Mouse (Mus musculus) limb, embryonic 11.5 days (tissue): ENCODE data around the gene Capza3. TPM values are rescaled to one million over a fixed set of nuclear protein-coding genes. Genes with fewer than 3 reads are reported as not detected.

Experiments
- ATAC-seq: fragments of 200-750 bp; cut with Nextera tagmentation; 2 replicates; pipeline ENCODE4 v1.8.0; 2017; ENCODE audit warnings: low read depth; ENCODE audit not compliant: insufficient number of reproducible peaks, low FRiP score, low TSS enrichment
- DNase-seq: peaks from one replicate; pipeline ENCODE4 v3.0.0-alpha.2; 2015; ENCODE audit warnings: low spot score
- H3K27ac ChIP-seq: fragments of 300-500 bp; sonication (generic); replicated peaks from 2 replicates; pipeline ENCODE4 v1.5.1; 2014; ENCODE audit warnings: low read depth, mild to moderate bottlenecking, low read length
- H3K27me3 ChIP-seq: fragments of 300-500 bp; sonication (generic); 2 replicates; pipeline ENCODE4 v1.6.1; 2014; ENCODE audit warnings: mild to moderate bottlenecking, low read length, mixed read lengths; ENCODE audit not compliant: control insufficient read depth, insufficient read depth
- H3K36me3 ChIP-seq: fragments of 300-500 bp; sonication (generic); 2 replicates; pipeline ENCODE4 v1.6.1; 2014; ENCODE audit warnings: mild to moderate bottlenecking, low read length, moderate library complexity, mixed read lengths; ENCODE audit not compliant: control insufficient read depth, insufficient read depth
- H3K4me1 ChIP-seq: fragments of 300-500 bp; sonication (generic); 2 replicates; pipeline ENCODE4 v1.6.1; 2014; ENCODE audit warnings: low read length, mixed read lengths; ENCODE audit not compliant: control insufficient read depth, insufficient read depth
- H3K4me2 ChIP-seq: fragments of 300-500 bp; sonication (generic); 2 replicates; pipeline ENCODE4 v1.6.1; 2014; ENCODE audit warnings: low read depth, mild to moderate bottlenecking, moderate library complexity; ENCODE audit not compliant: severe bottlenecking
- H3K4me3 ChIP-seq: fragments of 300-500 bp; sonication (generic); 2 replicates; pipeline ENCODE4 v1.5.1; 2014; ENCODE audit warnings: low read depth, low read length
- H3K9ac ChIP-seq: fragments of 300-500 bp; sonication (generic); 2 replicates; pipeline ENCODE4 v1.6.1; 2014; ENCODE audit warnings: mild to moderate bottlenecking, low read length
- H3K9me3 ChIP-seq: fragments of 300-500 bp; sonication (generic); 2 replicates; pipeline ENCODE4 v1.6.1; 2016; ENCODE audit warnings: low read length; ENCODE audit not compliant: control insufficient read depth
- WGBS: fragments of 180-500 bp; shearing (Covaris S2); extraction: QIAGEN DNeasy Blood & Tissue Kit; methylation state at CpG from one replicate; pipeline ENCODE4 v1.1.7; 2014; 5-methylcytosine and 5-hydroxymethylcytosine counted together
- polyA plus RNA-seq: library from polyadenylated mRNA; unstranded; fragments of >200 nt; fragmentation: Nextera tagmentation; extraction: Ambion mirVana; gene quantifications from 2 replicates; pipeline ENCODE4 v1.2.1, GENCODE M21; 2014

Capza3 gene
- not detected in 2 replicates for polyA plus RNA-seq

- WGBS = 96% methylated on average over 7 of the region's 7 CpGs
Observed at GRCm38 (mm10) chr6:140040952-140041351, at the start of gene Capza3. Gene Capza3, plus strand, starts transcription at chr6:140041252.

GRCm38 (mm10) chr6:140005181-140005580 is 35.9 kb upstream of the Capza3 start:
- Histone ChIP-seq H3K9ac (no peak overlapping the region), H3K36me3 (no peaks in the 10 kb centered on the region), H3K4me3 (no peak overlapping the region), H3K4me2 (no peak overlapping the region), H3K27ac (no peak overlapping the region), H3K4me1 (0 out of 2 replicates have a peak, but pooled peaks cover 2% of the 10 kb centered on the region), H3K27me3 (no peaks in the 10 kb centered on the region), H3K9me3 (0 out of 2 replicates have a peak, but pooled peaks cover 2% of the 10 kb centered on the region)
- DNase-seq = no peak
- 79% methylated on average over 3 of the region's 3 CpGs for WGBS
- ATAC-seq = no peak

More at GRCm38 (mm10) chr6:140040952-140041351, at the start of gene Capza3:
- H3K9ac ChIP-seq = no peak within 1 kb of the TSS
- H3K4me1 ChIP-seq = no peaks in the 10 kb centered on the region
- no peak within 1 kb of the TSS for H3K4me3 ChIP-seq
- H3K36me3 ChIP-seq = no peaks in the 10 kb centered on the region
- no peaks in the 10 kb centered on the region for H3K27me3 ChIP-seq
- ATAC-seq (no peak), DNase-seq (no peak)
- H3K9me3 ChIP-seq = no peaks in the 10 kb centered on the region
- no peak within 1 kb of the TSS for H3K27ac ChIP-seq
- H3K4me2 ChIP-seq = no peak within 1 kb of the TSS

GRCm38 (mm10) chr6:140024404-140024803 is 16.6 kb upstream of the Capza3 start:
- H3K4me2 ChIP-seq = no peak overlapping the region
- H3K4me3 ChIP-seq = no peak overlapping the region
- H3K9ac ChIP-seq = no peak overlapping the region
- 79% methylated on average over 7 of the region's 7 CpGs for WGBS
- H3K27me3 ChIP-seq = no peaks in the 10 kb centered on the region
- DNase-seq = no peak
- no peaks in the 10 kb centered on the region for H3K9me3 ChIP-seq
- ATAC-seq = no peak
- no peaks in the 10 kb centered on the region for H3K4me1 ChIP-seq
- no peak overlapping the region for H3K27ac ChIP-seq
- no peaks in the 10 kb centered on the region for H3K36me3 ChIP-seq

GRCm38 (mm10) chr6:140041357-140041756 is 305 bp downstream of the Capza3 start, which contains the start of gene Plcz1:
Gene Plcz1, minus strand, starts transcription at chr6:140041457.
- Histone ChIP-seq H3K4me2 (no peak within 1 kb of the TSS), H3K27me3 (no peaks in the 10 kb centered on the region), H3K27ac (no peak within 1 kb of the TSS), H3K9ac (no peak within 1 kb of the TSS), H3K36me3 (no peaks in the 10 kb centered on the region), H3K4me1 (no peaks in the 10 kb centered on the region), H3K4me3 (no peak within 1 kb of the TSS), H3K9me3 (no peaks in the 10 kb centered on the region)
- ATAC-seq = no peak
- WGBS = 87% methylated on average over 5 of the region's 5 CpGs
- DNase-seq = no peak

GRCm38 (mm10) chr6:140051476-140051875 is 10.4 kb downstream of the Capza3 start:
- Histone ChIP-seq H3K9ac (no peak overlapping the region), H3K27me3 (no peaks in the 10 kb centered on the region), H3K9me3 (no peaks in the 10 kb centered on the region), H3K4me3 (no peak overlapping the region), H3K27ac (no peak overlapping the region), H3K36me3 (no peaks in the 10 kb centered on the region), H3K4me2 (no peak overlapping the region), H3K4me1 (no peaks in the 10 kb centered on the region)
- WGBS = 64% methylated on average over 5 of the region's 5 CpGs
- DNase-seq (no peak), ATAC-seq (no peak; the same call in 1 of the 2 replicates)

- WGBS = 81% methylated on average over 5 of the region's 5 CpGs
- Histone ChIP-seq H3K27ac (no peak overlapping the region), H3K4me3 (no peak overlapping the region), H3K27me3 (no peaks in the 10 kb centered on the region), H3K4me2 (no peak overlapping the region), H3K9me3 (no peaks in the 10 kb centered on the region), H3K36me3 (no peaks in the 10 kb centered on the region), H3K4me1 (no peaks in the 10 kb centered on the region), H3K9ac (no peak overlapping the region)
- DNase-seq (no peak), ATAC-seq (no peak)
Observed at GRCm38 (mm10) chr6:140054271-140054928, 13.3 kb downstream of the Capza3 start.

- no peak overlapping the region for H3K9ac ChIP-seq
- ATAC-seq = no peak
- WGBS = 92% methylated on average over 8 of the region's 8 CpGs
Observed at GRCm38 (mm10) chr6:140069177-140069576, 28.1 kb downstream of the Capza3 start.

GRCm38 (mm10) chr6:140080933-140081332 is 39.9 kb downstream of the Capza3 start:
- Histone ChIP-seq H3K4me2 (no peak overlapping the region), H3K4me3 (no peak overlapping the region), H3K27me3 (no peaks in the 10 kb centered on the region), H3K9ac (no peak overlapping the region), H3K9me3 (no peaks in the 10 kb centered on the region), H3K4me1 (no peaks in the 10 kb centered on the region), H3K27ac (no peak overlapping the region), H3K36me3 (no peaks in the 10 kb centered on the region)
- DNase-seq (no peak), ATAC-seq (no peak)
- WGBS = 86% methylated on average over 7 of the region's 7 CpGs

More at GRCm38 (mm10) chr6:140069177-140069576, 28.1 kb downstream of the Capza3 start:
- DNase-seq = no peak
- Histone ChIP-seq H3K4me3 (no peak overlapping the region), H3K9me3 (no peaks in the 10 kb centered on the region), H3K27me3 (no peaks in the 10 kb centered on the region), H3K4me1 (no peaks in the 10 kb centered on the region), H3K36me3 (no peaks in the 10 kb centered on the region), H3K4me2 (no peak overlapping the region), H3K27ac (no peak overlapping the region)
